Comparison of ENCODE assay signal across 17 mouse cellular contexts in genomic region chr7:115539003-115539402, GRCm38 (mm10).
DNase-seq lines count a peak whose midpoint lies in the region; ATAC-seq and TF ChIP-seq lines count a peak whose summit lies in the region.
"Had no signal": no experiment of that assay in that cellular context is flagged by ENCODE, and none has a peak within 500 bp of the region (broad histone marks: within the 10 kb centered on the region; RNA-seq: fewer than 3 reads in every experiment).

No protein-coding gene starts in this region.

- no peak for TF ChIP-seq POLR2A in heart, adult 2 months (IDR thresholded peaks at IDR 0.05; ENCODE audit: insufficient read depth, low read depth, low read length)

- TF ChIP-seq CTCF in heart, adult 2 months (IDR thresholded peaks at IDR 0.05): peak; percentile 21; the same call in 1 of the 2 replicates
- no peak for TF ChIP-seq CTCF in G1E (IDR thresholded peaks at IDR 0.05; ENCODE audit: low read depth, low read length)

- TF ChIP-seq EP300 in heart, adult 2 months (IDR thresholded peaks at IDR 0.05; ENCODE audit: insufficient read depth, low read depth, low read length): no peak

- no peaks in the 10 kb centered on the region for H3K27me3 ChIP-seq in heart, adult 2 months (ENCODE audit: control insufficient read depth, insufficient read depth, low read length)
- no peaks in the 10 kb centered on the region for H3K27me3 ChIP-seq in heart, embryonic 11.5 days (ENCODE audit: control insufficient read depth, insufficient read depth, low read length)
- no peaks in the 10 kb centered on the region for H3K27me3 ChIP-seq in G1E (ENCODE audit: insufficient read depth, low read length)
- H3K27me3 ChIP-seq: limb, embryonic 13.5 days had no signal

- H3K9me3 ChIP-seq in heart, embryonic 11.5 days (replicated peaks; ENCODE audit: control insufficient read depth, low read length): no peaks in the 10 kb centered on the region
- no peaks in the 10 kb centered on the region for H3K9me3 ChIP-seq in G1E (replicated peaks)
- H3K9me3 ChIP-seq: limb, embryonic 13.5 days had no signal

- no peak overlapping the region for H3K9ac ChIP-seq in heart, adult 2 months (ENCODE audit: low read depth, low read length)
- no peak overlapping the region for H3K9ac ChIP-seq in heart, embryonic 11.5 days (ENCODE audit: low read depth, low read length)
- H3K9ac ChIP-seq: limb, embryonic 13.5 days had no signal

- no peak overlapping the region for H3K4me2 ChIP-seq in heart, embryonic 11.5 days
- H3K4me2 ChIP-seq: limb, embryonic 13.5 days had no signal

- intact Hi-C loops in heart, adult 2 months (cut with DNase I): no loop called here

- no peaks in the 10 kb centered on the region for H3K79me2 ChIP-seq in heart, adult 2 months (replicated peaks; ENCODE audit: control insufficient read depth, insufficient read depth, low read length)

- no peaks in the 10 kb centered on the region for H3K36me3 ChIP-seq in heart, adult 2 months (ENCODE audit: control insufficient read depth, insufficient read depth, low read length)
- no peaks in the 10 kb centered on the region for H3K36me3 ChIP-seq in heart, embryonic 11.5 days (ENCODE audit: control insufficient read depth, insufficient read depth, low read length)
- peaks cover 40% of the 10 kb centered on the region for H3K36me3 ChIP-seq in G1E (replicated peaks)

- H3K4me1 ChIP-seq in heart, adult 2 months (ENCODE audit: control insufficient read depth, insufficient read depth, low read length): no peaks in the 10 kb centered on the region
- no peaks in the 10 kb centered on the region; the same call in 1 of the 2 replicates for H3K4me1 ChIP-seq in heart, embryonic 11.5 days (ENCODE audit: control insufficient read depth, insufficient read depth, low read length)
- peaks cover 66% of the 10 kb centered on the region for H3K4me1 ChIP-seq in G1E (ENCODE audit: insufficient read depth, low read depth, low read length)

- H3K4me3 ChIP-seq in heart, adult 2 months: no peak overlapping the region
- H3K4me3 ChIP-seq in heart, embryonic 11.5 days (ENCODE audit: low read depth, low read length): no peak overlapping the region
- H3K4me3 ChIP-seq in G1E (ENCODE audit: low read depth, low read length): no peak overlapping the region; the same call in 1 of the 2 replicates
- H3K4me3 ChIP-seq: limb, embryonic 13.5 days had no signal

- no peak for DNase-seq in heart, adult 2 months
- DNase-seq in G1E (ENCODE audit: low spot score): peak; percentile 30
- peak; percentile 34 for DNase-seq in thymus, postnatal 14 days
- no peak for DNase-seq in left cerebral cortex, adult 18-20 months (ENCODE audit: low spot score in 2 of 2)
- DNase-seq in left cerebral cortex, adult 9 months (ENCODE audit: low spot score in 2 of 2): no peak
- DNase-seq in cerebellum, postnatal 36 days: no peak
- DNase-seq: adrenal gland, adult 2 months; cerebellum, adult 2 months; heart, postnatal 14 days; kidney, adult 8-10 months; kidney, postnatal 4 days; lung, postnatal 4 days; midbrain, embryonic 14.5 days had no signal

- no peak for ATAC-seq in heart, embryonic 11.5 days (replicated peaks; ENCODE audit: insufficient number of reproducible peaks, low FRiP score, low TSS enrichment)
- peak; percentile 71 for ATAC-seq in G1E (ENCODE audit: extremely low read depth, insufficient number of reproducible peaks, low FRiP score, poor library complexity, severe bottlenecking)
- peak; percentile 84 to 85 for ATAC-seq in hematopoietic stem cell, adult 5-6 weeks (replicated peaks in 1 of 2; ENCODE audit: insufficient read depth in 1 of 2, low FRiP score in 2 of 2, low TSS enrichment in 1 of 2, low read depth in 1 of 2, poor library complexity in 2 of 2, severe bottlenecking in 2 of 2)
- ATAC-seq: hindbrain, embryonic 16.5 days had no signal

- no peak overlapping the region for H3K27ac ChIP-seq in heart, adult 2 months
- H3K27ac ChIP-seq in heart, embryonic 11.5 days (ENCODE audit: low read depth, low read length): no peak overlapping the region
- H3K27ac ChIP-seq: limb, embryonic 13.5 days had no signal

- WGBS in heart, adult 2 months: 71% methylated on average over 9 of the region's 9 CpGs
- whole genome bisulfite sequencing in heart, embryonic 11.5 days (ENCODE audit: insufficient replicate concordance): 69% methylated on average over 9 of the region's 9 CpGs

Comparison
In these comparisons a context has a peak if more than half of its experiments do, and no peak if none do; other contexts are left out.
1. DNase-seq: peak in G1E (single experiment) and thymus, postnatal 14 days (single experiment); none in heart, adult 2 months (0 of 2), left cerebral cortex, adult 18-20 months (0 of 2), left cerebral cortex, adult 9 months (0 of 2) and cerebellum, postnatal 36 days (0 of 2).